Mouse (Mus musculus) cortical plate, adult 2 months (tissue): ENCODE data around the gene Hepacam2.

Experiments used
- CTCF ChIP-seq: fragments of 200-500 bp; IDR thresholded peaks from 2 replicates; pipeline ENCODE4 v1.5.1; 2011; ENCODE audit warnings: mild to moderate bottlenecking, control low read depth, low read length; ENCODE audit not compliant: insufficient read depth; ENCODE audit errors: extremely low read depth
- POLR2A ChIP-seq: fragments of 200-500 bp; IDR thresholded peaks from 2 replicates; pipeline ENCODE4 v1.6.1; 2011; ENCODE audit warnings: mild to moderate bottlenecking, low read length, control low read depth; ENCODE audit not compliant: insufficient read depth; ENCODE audit errors: extremely low read depth

DNA sequence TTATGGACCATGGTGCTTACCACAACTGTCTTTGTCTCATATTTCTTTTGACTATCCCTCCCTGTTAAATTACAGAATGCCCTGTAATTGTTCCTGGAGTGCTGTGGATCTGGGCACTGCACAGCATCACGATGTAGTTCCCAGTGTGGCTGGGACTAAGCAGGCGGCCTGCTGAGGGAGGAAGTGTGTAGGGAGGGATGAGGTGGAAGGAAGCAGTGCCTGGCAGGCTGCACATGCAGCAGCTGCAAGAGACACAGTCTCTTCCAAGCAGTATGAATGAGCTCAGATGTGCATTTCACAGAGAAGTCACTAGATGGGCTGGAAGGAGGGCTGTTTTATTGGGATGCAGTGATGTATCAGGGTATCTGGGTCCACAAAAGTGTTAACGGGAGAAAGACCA lies 14.5 kb upstream of the Hepacam2 start:
- TF ChIP-seq POLR2A (0 out of 2 replicates have a peak, but pooled peaks have one; percentile 10), CTCF (no peak)
